Mouse (Mus musculus) small intestine, adult 10 weeks (tissue): ENCODE measurements around the gene Gm5294. TPM values are rescaled to one million over a fixed set of nuclear protein-coding genes. Genes with fewer than 3 reads are reported as not detected.

Experiments used
- polyA plus RNA-seq: library from polyadenylated mRNA; stranded (reverse); fragments of 350-450 nt; fragmentation: Illumina TruSeq; extraction: RNeasy Lipid Tissue Mini Kit (QIAGEN cat#74804); gene quantifications from one replicate; pipeline ENCODE4 v1.2.3, GENCODE M21; 2014; ENCODE audit warnings: low replicate concordance

Gm5294 gene
- not detected for polyA plus RNA-seq

GRCm38 (mm10) chr5:138819780-138820179 is at the start of gene Gm5294:
TSS of gene Gm5294 (plus strand) at chr5:138820080.

Other genes starting within 250 kb of the Gm5294 start
- gene Zfp68, start 200.3 kb upstream of the Gm5294 start, polyA plus RNA-seq = 66.1 TPM
- 6.3 TPM for gene A430033K04Rik, start 197.2 kb upstream of the Gm5294 start, polyA plus RNA-seq
- not detected for gene Fam20c, start 65.6 kb upstream of the Gm5294 start, polyA plus RNA-seq
- gene Pdgfa, start 177.3 kb downstream of the Gm5294 start, polyA plus RNA-seq = 37.5 TPM